Mouse (Mus musculus) T-cell, adult 2 months (primary cell): ENCODE data around the gene Eif4a1.

Experiments used
- DNase-seq: peaks from one replicate; pipeline ENCODE4 v3.0.0; 2022; ENCODE audit warnings: low spot score

Eif4a1 gene

GRCm38 (mm10) chr11:69679144-69679543 lies 6.9 kb upstream of the Eif4a1 start:
- DNase-seq = no peak

GRCm38 (mm10) chr11:69671726-69672124 lies 498 bp downstream of the Eif4a1 start:
- DNase-seq = no peak

GRCm38 (mm10) chr11:69670786-69671725 lies 1.2 kb downstream of the Eif4a1 start:
- peak; percentile 98 for DNase-seq

- DNase-seq = no peak
Observed at GRCm38 (mm10) chr11:69666665-69667005, 5.6 kb downstream of the Eif4a1 start.

- DNase-seq = peak; percentile 62
Observed at GRCm38 (mm10) chr11:69665961-69666664, 6.1 kb downstream of the Eif4a1 start, which contains the start of gene Cd68. Cd68 (minus strand) TSS chr11:69666153.

GRCm38 (mm10) chr11:69665457-69665960 lies 6.7 kb downstream of the Eif4a1 start:
- no peak for DNase-seq

- no peak for DNase-seq
Observed at GRCm38 (mm10) chr11:69664841-69665240, 7.4 kb downstream of the Eif4a1 start.

- DNase-seq = no peak
Observed at GRCm38 (mm10) chr11:69663795-69664194, 8.4 kb downstream of the Eif4a1 start.

- no peak for DNase-seq
Observed at GRCm38 (mm10) chr11:69662967-69663671, 9.1 kb downstream of the Eif4a1 start.

GRCm38 (mm10) chr11:69662213-69662966 lies 9.8 kb downstream of the Eif4a1 start, which contains the start of gene Mpdu1:
Mpdu1 (minus strand) TSS chr11:69662642.
- peak; percentile 97 for DNase-seq

GRCm38 (mm10) chr11:69661221-69661881 lies 10.9 kb downstream of the Eif4a1 start:
- no peak for DNase-seq

- no peak for DNase-seq
Observed at GRCm38 (mm10) chr11:69657462-69657881, 14.8 kb downstream of the Eif4a1 start.

- DNase-seq = peak; percentile 56
Observed at GRCm38 (mm10) chr11:69656617-69657461, 15.4 kb downstream of the Eif4a1 start.

- DNase-seq = no peak
Observed at GRCm38 (mm10) chr11:69656065-69656455, 16.2 kb downstream of the Eif4a1 start.

- DNase-seq = no peak
Observed at GRCm38 (mm10) chr11:69655264-69656064, 16.8 kb downstream of the Eif4a1 start, which contains the start of gene Sox15. Sox15 (plus strand) TSS chr11:69655314.

GRCm38 (mm10) chr11:69654760-69655159 lies 17.5 kb downstream of the Eif4a1 start:
- DNase-seq = no peak

- no peak for DNase-seq
Observed at GRCm38 (mm10) chr11:69653399-69653798, 18.8 kb downstream of the Eif4a1 start.

- DNase-seq = no peak
Observed at GRCm38 (mm10) chr11:69645860-69646259, 26.4 kb downstream of the Eif4a1 start.

- no peak for DNase-seq
Observed at GRCm38 (mm10) chr11:69635471-69635870, 36.8 kb downstream of the Eif4a1 start.
